ENCODE assay signal across 29 mouse cellular contexts in the genomic region with DNA sequence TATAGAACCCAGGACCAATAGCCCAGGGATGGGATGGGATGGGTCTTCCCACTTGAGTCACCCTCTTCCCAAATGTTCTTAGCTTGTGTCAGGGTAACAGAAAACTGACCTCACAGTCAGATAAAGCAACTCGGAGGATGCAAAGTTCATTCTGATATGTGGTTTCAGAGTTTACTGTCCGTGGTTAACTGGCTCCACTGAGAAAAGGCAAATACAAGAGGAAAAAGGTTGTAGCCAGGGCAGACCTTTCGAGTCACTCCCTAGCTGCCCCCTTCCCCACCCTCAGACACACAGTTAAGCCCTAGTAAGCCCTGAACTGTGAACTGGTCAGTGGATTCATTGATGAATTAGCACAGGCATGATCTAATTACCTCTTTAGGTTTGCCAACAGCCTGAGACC. TPM values are rescaled to one million over a fixed set of nuclear protein-coding genes. Genes with fewer than 3 reads are reported as not detected.
DNase-seq lines count a peak whose midpoint lies in the region; ATAC-seq and TF ChIP-seq lines count a peak whose summit lies in the region.
"Had no signal": no experiment of that assay in that cellular context is flagged by ENCODE, and none has a peak within 500 bp of the region (broad histone marks: within the 10 kb centered on the region; RNA-seq: fewer than 3 reads in every experiment).

No protein-coding gene starts in this region.

- no peak for DNase-seq in liver, embryonic 13.5 days
- DNase-seq: adrenal gland, adult 8-10 months; adrenal gland, postnatal 25 days; cerebellum, adult 11-12 months; cerebellum, adult 8-10 months; cerebellum, postnatal 10 days; cerebellum, postnatal 36 days; embryo, embryonic 11 days; forebrain, postnatal 0 days; gastrocnemius, adult 2 months; gastrocnemius, postnatal 14 days; heart, adult 2 months; heart, postnatal 14 days had no signal

- H3K27ac ChIP-seq in liver, embryonic 13.5 days = peak overlapping the region; percentile 73
- no peak overlapping the region for H3K27ac ChIP-seq in liver, embryonic 12.5 days
- H3K27ac ChIP-seq in liver, embryonic 16.5 days (ENCODE audit: low read length) = peak overlapping the region; percentile 60
- peak overlapping the region; percentile 57; the same call in 1 of the 2 replicates for H3K27ac ChIP-seq in small intestine, adult 2 months (ENCODE audit: insufficient read depth, low read depth, low read length)
- no peak overlapping the region for H3K27ac ChIP-seq in forebrain, embryonic 16.5 days (ENCODE audit: low read length)
- H3K27ac ChIP-seq: embryonic facial prominence, embryonic 10.5 days; embryonic facial prominence, embryonic 13.5 days; forebrain, embryonic 12.5 days; gastrocnemius, adult 2 months; heart, adult 2 months; heart, embryonic 10.5 days; heart, embryonic 13.5 days; hindbrain, embryonic 12.5 days; hindbrain, embryonic 15.5 days had no signal

- no peaks in the 10 kb centered on the region for H3K9me3 ChIP-seq in liver, embryonic 13.5 days (replicated peaks)
- H3K9me3 ChIP-seq in liver, embryonic 12.5 days (replicated peaks) = no peaks in the 10 kb centered on the region
- H3K9me3 ChIP-seq in liver, embryonic 16.5 days (replicated peaks; ENCODE audit: control insufficient read depth, low read length) = no peaks in the 10 kb centered on the region
- H3K9me3 ChIP-seq in forebrain, embryonic 16.5 days (ENCODE audit: control insufficient read depth, low read length) = no peaks in the 10 kb centered on the region; the same call in 1 of the 2 replicates
- H3K9me3 ChIP-seq: embryonic facial prominence, embryonic 10.5 days; forebrain, embryonic 12.5 days; heart, embryonic 10.5 days; heart, embryonic 13.5 days; hindbrain, embryonic 12.5 days; hindbrain, embryonic 15.5 days had no signal

- WGBS in liver, embryonic 13.5 days (ENCODE audit: insufficient replicate concordance) = 13% methylated on average over 3 of the region's 3 CpGs
- WGBS in liver, embryonic 12.5 days (ENCODE audit: insufficient replicate concordance) = 25% methylated on average over 3 of the region's 3 CpGs
- 7% methylated on average over 3 of the region's 3 CpGs for WGBS in liver, embryonic 16.5 days (ENCODE audit: insufficient replicate concordance)
- 27% methylated on average over 3 of the region's 3 CpGs for WGBS in small intestine, adult 2 months
- 90% methylated on average over 3 of the region's 3 CpGs for WGBS in forebrain, embryonic 16.5 days

- H3K36me3 ChIP-seq in liver, embryonic 13.5 days = no peaks in the 10 kb centered on the region
- no peaks in the 10 kb centered on the region for H3K36me3 ChIP-seq in liver, embryonic 12.5 days
- no peaks in the 10 kb centered on the region for H3K36me3 ChIP-seq in liver, embryonic 16.5 days (ENCODE audit: control insufficient read depth, insufficient read depth)
- H3K36me3 ChIP-seq in small intestine, adult 2 months (ENCODE audit: control insufficient read depth, insufficient read depth, low read length) = no peaks in the 10 kb centered on the region; the same call in 1 of the 2 replicates
- H3K36me3 ChIP-seq in forebrain, embryonic 16.5 days (ENCODE audit: control insufficient read depth, insufficient read depth) = no peaks in the 10 kb centered on the region
- H3K36me3 ChIP-seq: embryonic facial prominence, embryonic 10.5 days; embryonic facial prominence, embryonic 13.5 days; forebrain, embryonic 12.5 days; heart, embryonic 10.5 days; heart, embryonic 13.5 days; hindbrain, embryonic 12.5 days; hindbrain, embryonic 15.5 days had no signal

- no peak overlapping the region for H3K9ac ChIP-seq in liver, embryonic 13.5 days
- no peak overlapping the region for H3K9ac ChIP-seq in liver, embryonic 12.5 days
- H3K9ac ChIP-seq in liver, embryonic 16.5 days (ENCODE audit: low read depth, low read length) = no peak overlapping the region
- no peak overlapping the region for H3K9ac ChIP-seq in forebrain, embryonic 16.5 days (replicated peaks; ENCODE audit: low read depth, low read length)
- H3K9ac ChIP-seq: embryonic facial prominence, embryonic 13.5 days; forebrain, embryonic 12.5 days; forebrain, postnatal 0 days; heart, embryonic 13.5 days; hindbrain, embryonic 12.5 days; hindbrain, embryonic 15.5 days had no signal

- ATAC-seq in liver, embryonic 13.5 days (ENCODE audit: low read depth) = peak; percentile 55
- no peak for ATAC-seq in liver, embryonic 12.5 days
- ATAC-seq in liver, embryonic 16.5 days (ENCODE audit: low read depth) = peak; percentile 76
- no peak for ATAC-seq in granulocyte monocyte progenitor cell, adult 5-6 weeks (replicated peaks; ENCODE audit: poor library complexity, severe bottlenecking)
- no peak for ATAC-seq in forebrain, embryonic 16.5 days
- ATAC-seq: activated CD4-positive, CD25-positive, alpha-beta regulatory T cell, adult 4 months; CD4-positive, CD25-positive, alpha-beta regulatory T cell, adult 4 months; forebrain, postnatal 0 days had no signal

- TF ChIP-seq CTCF in small intestine, adult 2 months (IDR thresholded peaks at IDR 0.05; ENCODE audit: extremely low read depth, insufficient read length, insufficient replicate concordance, low read depth, low read length) = no peak

- peaks cover 8% of the 10 kb centered on the region; the same call in 1 of the 2 replicates for H3K4me1 ChIP-seq in liver, embryonic 13.5 days (replicated peaks)
- 0 out of 2 replicates have a peak, but pooled peaks cover under 1% of the 10 kb centered on the region for H3K4me1 ChIP-seq in liver, embryonic 12.5 days
- 0 out of 2 replicates have a peak, but pooled peaks cover 3% of the 10 kb centered on the region for H3K4me1 ChIP-seq in liver, embryonic 16.5 days (ENCODE audit: control insufficient read depth, low read depth, low read length)
- peaks cover 13% of the 10 kb centered on the region; the same call in 1 of the 2 replicates for H3K4me1 ChIP-seq in small intestine, adult 2 months (ENCODE audit: control insufficient read depth, insufficient read depth, insufficient read length, low read length)
- H3K4me1 ChIP-seq in forebrain, embryonic 16.5 days (replicated peaks; ENCODE audit: control insufficient read depth, insufficient read depth, low read length) = 0 out of 2 replicates have a peak, but pooled peaks cover 3% of the 10 kb centered on the region
- H3K4me1 ChIP-seq: embryonic facial prominence, embryonic 10.5 days; embryonic facial prominence, embryonic 13.5 days; forebrain, embryonic 12.5 days; heart, embryonic 13.5 days; hindbrain, embryonic 12.5 days; hindbrain, embryonic 15.5 days had no signal

- no peak overlapping the region for H3K4me2 ChIP-seq in liver, embryonic 13.5 days
- H3K4me2 ChIP-seq in liver, embryonic 12.5 days = no peak overlapping the region
- H3K4me2 ChIP-seq in liver, embryonic 16.5 days (ENCODE audit: low read depth, low read length) = no peak overlapping the region
- no peak overlapping the region for H3K4me2 ChIP-seq in forebrain, embryonic 16.5 days (ENCODE audit: low read length)
- H3K4me2 ChIP-seq: embryonic facial prominence, embryonic 13.5 days; forebrain, embryonic 12.5 days; heart, embryonic 13.5 days; hindbrain, embryonic 12.5 days; hindbrain, embryonic 15.5 days had no signal

- TF ChIP-seq POLR2A in small intestine, adult 2 months (IDR thresholded peaks at IDR 0.05; ENCODE audit: low read depth, low read length) = no peak

- no peaks in the 10 kb centered on the region for H3K27me3 ChIP-seq in liver, embryonic 13.5 days
- H3K27me3 ChIP-seq in liver, embryonic 12.5 days (replicated peaks) = peaks cover 8% of the 10 kb centered on the region; the same call in 1 of the 2 replicates
- no peaks in the 10 kb centered on the region for H3K27me3 ChIP-seq in liver, embryonic 16.5 days (ENCODE audit: control insufficient read depth, insufficient read depth, low read depth, low read length)
- H3K27me3 ChIP-seq in small intestine, adult 2 months (ENCODE audit: control insufficient read depth, insufficient read depth, low read length) = no peaks in the 10 kb centered on the region
- H3K27me3 ChIP-seq in forebrain, embryonic 16.5 days (replicated peaks; ENCODE audit: control insufficient read depth, insufficient read depth, low read length) = no peaks in the 10 kb centered on the region
- H3K27me3 ChIP-seq: embryonic facial prominence, embryonic 13.5 days; forebrain, embryonic 12.5 days; heart, embryonic 13.5 days; hindbrain, embryonic 12.5 days; hindbrain, embryonic 15.5 days had no signal

- no peak overlapping the region for H3K4me3 ChIP-seq in liver, embryonic 13.5 days (replicated peaks)
- H3K4me3 ChIP-seq in liver, embryonic 12.5 days = no peak overlapping the region
- H3K4me3 ChIP-seq in liver, embryonic 16.5 days (ENCODE audit: low read depth, low read length) = no peak overlapping the region
- H3K4me3 ChIP-seq in small intestine, adult 2 months (ENCODE audit: low read depth, low read length) = no peak overlapping the region
- no peak overlapping the region for H3K4me3 ChIP-seq in forebrain, embryonic 16.5 days (replicated peaks; ENCODE audit: low read length)
- H3K4me3 ChIP-seq: embryonic facial prominence, embryonic 10.5 days; embryonic facial prominence, embryonic 13.5 days; erythroblast, embryonic 14.5 days; forebrain, embryonic 12.5 days; gastrocnemius, adult 2 months; heart, adult 2 months; heart, embryonic 10.5 days; heart, embryonic 13.5 days; hindbrain, embryonic 12.5 days; hindbrain, embryonic 15.5 days had no signal

RNA-seq across cellular contexts. Expression of a gene that starts 7.1 kb away (rescaled TPM):
- polyA plus RNA-seq in liver, embryonic 13.5 days (2015; fragmentation: Nextera tagmentation; extraction: Ambion mirVana) = 4.8 and 6.2 TPM in 2 replicates
- polyA plus RNA-seq in liver, embryonic 12.5 days (2016; fragmentation: Nextera tagmentation; extraction: Ambion mirVana) = 6.1 and 7.8 TPM in 2 replicates
- polyA plus RNA-seq in liver, embryonic 16.5 days (2015; fragmentation: Nextera tagmentation; extraction: Ambion mirVana) = 9.0 and 12.4 TPM in 2 replicates
- 25.6 and 47.2 TPM in 2 replicates for polyA plus RNA-seq in small intestine, adult 2 months (2012; rRNA removed)
- 8.6 and 9.4 TPM in 2 replicates for total RNA-seq in granulocyte monocyte progenitor cell, adult 5-6 weeks (2014; fragmentation: Nextera tagmentation)
- total RNA-seq in granulocyte monocyte progenitor cell, adult 5-6 weeks (2017) = 8.0 and 8.9 TPM in 2 replicates
- 47.1 and 48.5 TPM in 2 replicates for polyA plus RNA-seq in forebrain, embryonic 16.5 days (2015; fragmentation: Nextera tagmentation; extraction: Ambion mirVana)
- total RNA-seq: MEL had no signal

RNA-seq across cellular contexts. Expression of a gene that starts 38.6 kb away (rescaled TPM):
- 5.3 and 5.6 TPM in 2 replicates for polyA plus RNA-seq in liver, embryonic 13.5 days (2015; fragmentation: Nextera tagmentation; extraction: Ambion mirVana)
- 9.2 and 9.5 TPM in 2 replicates for polyA plus RNA-seq in liver, embryonic 12.5 days (2016; fragmentation: Nextera tagmentation; extraction: Ambion mirVana)
- polyA plus RNA-seq in liver, embryonic 16.5 days (2015; fragmentation: Nextera tagmentation; extraction: Ambion mirVana) = 5.6 and 7.2 TPM in 2 replicates
- 6.4 and 11.5 TPM in 2 replicates for polyA plus RNA-seq in small intestine, adult 2 months (2012; rRNA removed)
- total RNA-seq in granulocyte monocyte progenitor cell, adult 5-6 weeks (2014; fragmentation: Nextera tagmentation) = 18.0 and 25.6 TPM in 2 replicates
- 15.3 and 15.8 TPM in 2 replicates for total RNA-seq in granulocyte monocyte progenitor cell, adult 5-6 weeks (2017)
- 14.7 and 18.6 TPM in 2 replicates for polyA plus RNA-seq in forebrain, embryonic 16.5 days (2015; fragmentation: Nextera tagmentation; extraction: Ambion mirVana)

Comparison
In these comparisons a context has a peak if more than half of its experiments do, and no peak if none do; other contexts are left out.
1. ATAC-seq: peak in liver, embryonic 13.5 days (single experiment) and liver, embryonic 16.5 days (single experiment); none in liver, embryonic 12.5 days (single experiment), granulocyte monocyte progenitor cell, adult 5-6 weeks (single experiment) and forebrain, embryonic 16.5 days (single experiment).
2. H3K27ac ChIP-seq: peak in liver, embryonic 13.5 days (single experiment), liver, embryonic 16.5 days (single experiment) and small intestine, adult 2 months (single experiment); none in liver, embryonic 12.5 days (single experiment) and forebrain, embryonic 16.5 days (single experiment).